Mouse (Mus musculus): Measurements from ENCODE around the gene Scn10a.

DNA sequence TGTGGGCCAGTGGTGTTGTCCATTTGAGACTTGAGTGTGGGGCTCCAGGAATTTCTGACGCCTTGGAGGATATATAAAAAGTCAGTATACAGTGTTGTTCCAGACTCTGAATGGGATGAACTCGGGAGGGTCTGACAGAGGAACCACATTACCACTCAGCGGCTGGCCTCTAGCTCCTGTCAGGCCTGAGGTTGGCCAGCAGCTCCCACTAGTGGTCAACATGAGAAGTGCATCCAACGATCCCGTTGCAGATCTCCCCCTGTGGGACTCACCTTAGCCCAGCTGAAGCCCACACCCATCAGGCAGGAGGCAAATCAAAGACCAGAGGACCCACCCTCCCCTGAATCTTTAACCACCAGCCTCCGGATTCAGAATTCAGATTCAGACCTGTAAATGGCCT is 138.5 kb downstream of the Scn10a start:
- TF ChIP-seq CTCF (IDR thresholded peaks at IDR 0.05) (peak; percentile 99), EP300 (IDR thresholded peaks at IDR 0.05) (no peak)
